Mouse (Mus musculus): ENCODE data around the gene Gm21985. TPM values are rescaled to one million over a fixed set of nuclear protein-coding genes. Genes with fewer than 3 reads are reported as not detected.
"Not testable (repeated sequence)": the region's sequence is repeated elsewhere in the genome, so short reads cannot be mapped to it uniquely, and the experiment has no call there.

Gene Gm21985
- polyA plus RNA-seq, 1 experiment from 2014 or later, result not detected

- Histone ChIP-seq H3K27me3 (ENCODE audit: poor library complexity, severe bottlenecking) (no peaks in the 10 kb centered on the region), H3K27ac (no peak overlapping the region), H3K4me3 (no peak overlapping the region), H3K36me3 (replicated peaks) (no peaks in the 10 kb centered on the region), H3K9me3 (no peaks in the 10 kb centered on the region), H3K4me1 (no peaks in the 10 kb centered on the region)
- DNase-seq (ENCODE audit: extremely low spot score, low spot score), result no peak
- 82% methylated on average over 2 of the region's 2 CpGs for WGBS
These were observed 177.4 kb downstream of the Gm21985 start for GRCm38 (mm10) chr2:112443491-112443890.

GRCm38 (mm10) chr2:112445511-112445910, 179.4 kb downstream of the Gm21985 start:
- Histone ChIP-seq H3K4me3 (no peak overlapping the region), H3K27ac (no peak overlapping the region), H3K36me3 (replicated peaks) (no peaks in the 10 kb centered on the region), H3K9me3 (no peaks in the 10 kb centered on the region), H3K4me1 (no peaks in the 10 kb centered on the region), H3K27me3 (ENCODE audit: poor library complexity, severe bottlenecking) (no peaks in the 10 kb centered on the region)
- DNase-seq (ENCODE audit: extremely low spot score, low spot score), result no peak

DNA sequence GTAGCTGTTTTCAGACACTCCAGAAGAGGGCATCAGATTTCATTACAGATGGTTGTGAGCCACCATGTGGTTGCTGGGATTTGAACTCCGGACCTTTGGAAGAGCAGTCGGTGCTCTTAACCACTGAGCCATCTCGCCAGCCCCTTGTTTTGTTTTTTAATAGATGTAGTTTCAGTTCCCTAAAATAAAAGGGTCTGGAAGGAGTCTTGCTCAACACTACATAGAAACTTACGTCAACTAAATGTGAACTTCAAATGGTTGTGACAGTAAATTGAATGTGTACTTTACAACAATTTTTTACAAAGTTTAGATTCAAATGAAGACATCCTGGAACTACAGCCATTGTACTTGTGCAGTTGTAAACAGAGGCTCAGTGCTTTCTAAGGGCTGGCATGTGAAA, 181.9 kb downstream of the Gm21985 start:
- not testable (repeated sequence) for H3K27me3 ChIP-seq (ENCODE audit: poor library complexity, severe bottlenecking); H3K9me3 ChIP-seq; H3K4me3 ChIP-seq; H3K4me1 ChIP-seq; DNase-seq (ENCODE audit: extremely low spot score, low spot score); H3K27ac ChIP-seq; H3K36me3 ChIP-seq (replicated peaks)
- 89% methylated on average over 4 of the region's 4 CpGs for WGBS

DNA sequence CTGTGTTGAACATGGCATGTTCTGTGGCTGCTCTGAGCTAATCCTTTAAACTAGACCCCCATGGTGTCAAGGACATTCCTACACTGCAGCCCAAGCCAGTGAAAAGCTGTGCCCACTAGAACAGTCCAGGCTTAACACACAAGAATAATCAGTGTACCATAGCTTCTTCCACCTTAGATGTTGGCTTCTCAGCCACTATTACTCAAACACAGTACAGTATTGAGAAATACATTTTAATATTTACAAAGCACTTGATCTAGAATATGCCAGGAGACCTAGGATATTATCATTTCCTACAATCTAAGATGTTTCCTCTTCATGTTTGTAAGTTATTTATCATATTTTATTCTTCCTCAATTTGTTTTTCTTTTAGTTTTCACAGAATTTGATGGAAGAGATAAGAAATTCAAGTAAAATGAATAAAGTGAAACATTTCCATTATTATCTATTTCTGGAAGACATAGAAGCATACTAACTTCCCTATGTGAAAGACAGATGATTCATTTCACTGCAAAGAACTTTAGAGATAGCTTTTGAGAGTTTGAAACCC, 182.5 kb downstream of the Gm21985 start:
- no peaks in the 10 kb centered on the region for H3K36me3 ChIP-seq (replicated peaks)
- no peak for DNase-seq (ENCODE audit: extremely low spot score, low spot score)
- H3K27me3 ChIP-seq (ENCODE audit: poor library complexity, severe bottlenecking), result no peaks in the 10 kb centered on the region
- no peaks in the 10 kb centered on the region for H3K9me3 ChIP-seq
- H3K4me1 ChIP-seq, result no peaks in the 10 kb centered on the region
- H3K27ac ChIP-seq, result no peak overlapping the region
- H3K4me3 ChIP-seq, result no peak overlapping the region

DNA sequence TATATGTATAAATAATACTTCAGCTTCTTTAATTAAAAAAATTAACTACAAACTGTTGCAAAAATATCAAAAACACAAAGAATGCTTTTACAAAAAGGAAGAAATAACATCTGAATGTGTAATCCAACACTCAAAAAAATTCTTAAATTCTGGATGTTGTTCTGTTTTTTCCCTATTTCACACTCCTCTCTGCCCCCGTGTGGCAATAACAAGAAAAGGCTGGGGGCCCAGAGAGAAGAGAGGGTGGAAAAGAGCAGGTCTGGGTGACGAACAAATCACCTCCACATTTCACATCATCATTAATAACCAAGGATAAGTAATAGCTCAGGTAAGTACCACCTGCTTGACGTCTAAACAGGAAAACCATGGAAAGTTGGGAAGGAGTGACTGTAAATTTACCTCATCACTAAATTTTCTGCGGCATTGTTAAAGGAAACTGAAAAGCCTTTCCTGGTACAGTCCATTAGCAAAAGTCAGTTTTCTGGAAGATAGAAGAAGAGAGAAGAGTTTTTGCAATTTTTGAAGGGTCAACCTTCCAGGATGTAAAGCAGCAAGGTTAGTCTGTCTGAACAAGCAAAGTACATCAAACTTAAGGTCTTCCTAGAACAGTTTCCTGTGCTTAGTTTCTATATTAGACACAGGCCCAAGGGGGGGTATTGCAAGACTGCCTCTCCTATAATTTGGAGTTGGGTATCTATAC, 183.6 kb downstream of the Gm21985 start:
- H3K4me1 ChIP-seq, result peaks cover 6% of the 10 kb centered on the region
- H3K27ac ChIP-seq, result no peak overlapping the region
- H3K27me3 ChIP-seq (ENCODE audit: poor library complexity, severe bottlenecking), result no peaks in the 10 kb centered on the region
- no peaks in the 10 kb centered on the region for H3K36me3 ChIP-seq (replicated peaks)
- WGBS, result 43% methylated on average over 4 of the region's 4 CpGs
- H3K4me3 ChIP-seq, result no peak overlapping the region
- DNase-seq (ENCODE audit: extremely low spot score, low spot score), result no peak
- no peaks in the 10 kb centered on the region for H3K9me3 ChIP-seq

GRCm38 (mm10) chr2:112452513-112452912, 186.4 kb downstream of the Gm21985 start:
- H3K4me3 ChIP-seq; DNase-seq (ENCODE audit: extremely low spot score, low spot score); H3K27me3 ChIP-seq (ENCODE audit: poor library complexity, severe bottlenecking); H3K9me3 ChIP-seq; H3K36me3 ChIP-seq (replicated peaks); H3K27ac ChIP-seq: not testable (repeated sequence)
- H3K4me1 ChIP-seq, result peaks cover 16% of the 10 kb centered on the region

GRCm38 (mm10) chr2:112454125-112454861, 188.2 kb downstream of the Gm21985 start:
- peaks cover 3% of the 10 kb centered on the region; the same call in 1 of the 2 replicates for H3K36me3 ChIP-seq (replicated peaks)
- 32% methylated on average over 17 of the region's 17 CpGs for WGBS
- peaks cover 16% of the 10 kb centered on the region for H3K4me1 ChIP-seq
- no peaks in the 10 kb centered on the region for H3K27me3 ChIP-seq (ENCODE audit: poor library complexity, severe bottlenecking)
- DNase-seq (ENCODE audit: extremely low spot score, low spot score), result no peak
- peak overlapping the region; percentile 89 for H3K4me3 ChIP-seq
- H3K9me3 ChIP-seq, result no peaks in the 10 kb centered on the region
- peak overlapping the region; percentile 86 for H3K27ac ChIP-seq

- peak within 1 kb of the TSS; percentile 89 for H3K4me3 ChIP-seq
- no peaks in the 10 kb centered on the region for H3K9me3 ChIP-seq
- no peaks in the 10 kb centered on the region for H3K27me3 ChIP-seq (ENCODE audit: poor library complexity, severe bottlenecking)
- H3K27ac ChIP-seq, result peak within 1 kb of the TSS; percentile 86
- DNase-seq (ENCODE audit: extremely low spot score, low spot score), result peak; percentile 95
- WGBS, result under 1% methylated on average over 49 of the region's 49 CpGs
- peaks cover 16% of the 10 kb centered on the region for H3K4me1 ChIP-seq
- peaks cover 10% of the 10 kb centered on the region for H3K36me3 ChIP-seq (replicated peaks)
These were observed 188.9 kb downstream of the Gm21985 start, which contains the start of gene Emc7 for GRCm38 (mm10) chr2:112454862-112455564. Gene Emc7 (plus strand): TSS chr2:112454997.

Other genes starting within 250 kb of the Gm21985 start
- not detected in 2 replicates for gene Olfr1311, start 241.9 kb upstream of the Gm21985 start, polyA plus RNA-seq (2016; fragmentation: Nextera tagmentation; extraction: Ambion mirVana)
- not detected in 2 replicates for gene Olfr1312, start 216.1 kb upstream of the Gm21985 start, polyA plus RNA-seq (2016; fragmentation: Nextera tagmentation; extraction: Ambion mirVana)
- not detected in 2 replicates for gene Olfr1313, start 188.5 kb upstream of the Gm21985 start, polyA plus RNA-seq (2016; fragmentation: Nextera tagmentation; extraction: Ambion mirVana)
- gene Olfr1314, start 169.5 kb upstream of the Gm21985 start, polyA plus RNA-seq (2016; fragmentation: Nextera tagmentation; extraction: Ambion mirVana), result not detected in 2 replicates
- not detected in 2 replicates for gene Olfr1315-ps1, start 150.9 kb upstream of the Gm21985 start, polyA plus RNA-seq (2016; fragmentation: Nextera tagmentation; extraction: Ambion mirVana)
- not detected in 2 replicates for gene Olfr1316, start 131.3 kb upstream of the Gm21985 start, polyA plus RNA-seq (2016; fragmentation: Nextera tagmentation; extraction: Ambion mirVana)
- gene Olfr1317, start 126.0 kb upstream of the Gm21985 start, polyA plus RNA-seq (2016; fragmentation: Nextera tagmentation; extraction: Ambion mirVana), result not detected in 2 replicates
- not detected in 2 replicates for gene Olfr1318, start 112.1 kb upstream of the Gm21985 start, polyA plus RNA-seq (2016; fragmentation: Nextera tagmentation; extraction: Ambion mirVana)
- gene Lpcat4, start 26.8 kb upstream of the Gm21985 start, polyA plus RNA-seq (2016; fragmentation: Nextera tagmentation; extraction: Ambion mirVana), result 10.8 and 14.4 TPM in 2 replicates
- gene Nutm1, start 7.0 kb upstream of the Gm21985 start, polyA plus RNA-seq (2016; fragmentation: Nextera tagmentation; extraction: Ambion mirVana), result 0.06 and 0.10 TPM in 2 replicates
- 224 TPM in 2 replicates for gene Nop10, start 4.4 kb upstream of the Gm21985 start, polyA plus RNA-seq (2016; fragmentation: Nextera tagmentation; extraction: Ambion mirVana)
- gene Slc12a6, start 489 bp upstream of the Gm21985 start, polyA plus RNA-seq (2016; fragmentation: Nextera tagmentation; extraction: Ambion mirVana), result 8.0 and 10.1 TPM in 2 replicates
- 113 TPM in 2 replicates for gene Emc4, start 101.7 kb downstream of the Gm21985 start, polyA plus RNA-seq (2016; fragmentation: Nextera tagmentation; extraction: Ambion mirVana)
- gene Katnbl1, start 112.9 kb downstream of the Gm21985 start, polyA plus RNA-seq (2016; fragmentation: Nextera tagmentation; extraction: Ambion mirVana), result 43.0 and 44.7 TPM in 2 replicates
- gene Emc7, start 188.7 kb downstream of the Gm21985 start, polyA plus RNA-seq (2016; fragmentation: Nextera tagmentation; extraction: Ambion mirVana), result 10.7 and 11.7 TPM in 2 replicates
- gene Chrm5, start 214.5 kb downstream of the Gm21985 start, polyA plus RNA-seq (2016; fragmentation: Nextera tagmentation; extraction: Ambion mirVana), result 0.09 TPM in 1 of 2 replicates, not detected in the other
- 6.2 and 6.7 TPM in 2 replicates for gene Aven, start 226.7 kb downstream of the Gm21985 start, polyA plus RNA-seq (2016; fragmentation: Nextera tagmentation; extraction: Ambion mirVana)

Measured in forebrain, embryonic 10.5 days (tissue).